Mouse (Mus musculus): Measurements from ENCODE around the gene Gm28042. TPM values are rescaled to one million over a fixed set of nuclear protein-coding genes. Genes with fewer than 3 reads are reported as not detected.

Gene Gm28042
- total RNA-seq, 2 experiments from 2014 or later = 0.57 to 0.72 TPM

- DNase-seq = peak; percentile 51 to 76
These were observed 15.7 kb upstream of the Gm28042 start for GRCm38 (mm10) chr2:120011462-120012200.

GRCm38 (mm10) chr2:120012924-120013323, 14.4 kb upstream of the Gm28042 start:
- no peak for DNase-seq

GRCm38 (mm10) chr2:120013831-120014486, 13.3 kb upstream of the Gm28042 start:
- no peak for DNase-seq

- no peak for DNase-seq
These were observed 11.4 kb upstream of the Gm28042 start for GRCm38 (mm10) chr2:120015882-120016281.

- DNase-seq = no peak
These were observed 9.7 kb upstream of the Gm28042 start for GRCm38 (mm10) chr2:120017599-120017998.

GRCm38 (mm10) chr2:120024337-120024736, 3.0 kb upstream of the Gm28042 start:
- peak; percentile 75 for DNase-seq

GRCm38 (mm10) chr2:120027950-120028331, 648 bp downstream of the Gm28042 start:
- DNase-seq = no peak

GRCm38 (mm10) chr2:120030380-120030779, 3.1 kb downstream of the Gm28042 start:
- no peak for DNase-seq

- DNase-seq = no peak
These were observed 5.6 kb downstream of the Gm28042 start, which contains the start of gene Pla2g4b for GRCm38 (mm10) chr2:120032726-120033467. Gene Pla2g4b (plus strand): TSS chr2:120033417.

- no peak for DNase-seq
These were observed 6.4 kb downstream of the Gm28042 start for GRCm38 (mm10) chr2:120033726-120034125.

GRCm38 (mm10) chr2:120037744-120038143, 10.5 kb downstream of the Gm28042 start:
- no peak for DNase-seq

- no peak for DNase-seq
These were observed 13.7 kb downstream of the Gm28042 start for GRCm38 (mm10) chr2:120040991-120041390.

GRCm38 (mm10) chr2:120044101-120044603, 16.9 kb downstream of the Gm28042 start:
- peak in 1 of 2 experiments; percentile 23 for DNase-seq

- DNase-seq = no peak
These were observed 17.4 kb downstream of the Gm28042 start for GRCm38 (mm10) chr2:120044676-120045075.

GRCm38 (mm10) chr2:120046486-120047310, 19.4 kb downstream of the Gm28042 start:
- no peak for DNase-seq

GRCm38 (mm10) chr2:120048173-120048572, 20.9 kb downstream of the Gm28042 start:
- DNase-seq = no peak

- DNase-seq = peak; percentile 34 to 68
These were observed 22.5 kb downstream of the Gm28042 start for GRCm38 (mm10) chr2:120049632-120050274.

GRCm38 (mm10) chr2:120051405-120051804, 24.1 kb downstream of the Gm28042 start:
- no peak for DNase-seq

- DNase-seq = peak; percentile 58 to 83
These were observed 27.7 kb downstream of the Gm28042 start for GRCm38 (mm10) chr2:120054771-120055552.

GRCm38 (mm10) chr2:120055923-120056322, 28.6 kb downstream of the Gm28042 start:
- no peak for DNase-seq
